Mouse (Mus musculus): ENCODE results near the gene Abca1. TPM values are rescaled to one million over a fixed set of nuclear protein-coding genes. Genes with fewer than 3 reads are reported as not detected.

Abca1 gene
- polyA plus RNA-seq, 1 experiment from 2014 or later: 2.5 TPM

GRCm38 (mm10) chr4:53102529-53102928, 57.2 kb downstream of the Abca1 start:
- Histone ChIP-seq H3K27me3 (ENCODE audit: control insufficient read depth, insufficient read depth, low read length) (no peaks in the 10 kb centered on the region), H3K36me3 (ENCODE audit: control insufficient read depth, insufficient read depth, low read length) (no peaks in the 10 kb centered on the region), H3K4me3 (ENCODE audit: low read depth, low read length) (no peak overlapping the region), H3K9me3 (replicated peaks; ENCODE audit: control insufficient read depth, low read length) (no peaks in the 10 kb centered on the region), H3K4me2 (no peak overlapping the region), H3K27ac (ENCODE audit: low read depth, low read length) (no peak overlapping the region), H3K9ac (ENCODE audit: low read depth, low read length) (no peak overlapping the region), H3K4me1 (ENCODE audit: control insufficient read depth, insufficient read depth, low read length) (peaks cover 2% of the 10 kb centered on the region; the same call in 1 of the 2 replicates)
- ATAC-seq (replicated peaks; ENCODE audit: insufficient number of reproducible peaks, low FRiP score, low TSS enrichment): no peak
- WGBS (ENCODE audit: insufficient replicate concordance): 42% methylated on average over 7 of the region's 7 CpGs

DNA sequence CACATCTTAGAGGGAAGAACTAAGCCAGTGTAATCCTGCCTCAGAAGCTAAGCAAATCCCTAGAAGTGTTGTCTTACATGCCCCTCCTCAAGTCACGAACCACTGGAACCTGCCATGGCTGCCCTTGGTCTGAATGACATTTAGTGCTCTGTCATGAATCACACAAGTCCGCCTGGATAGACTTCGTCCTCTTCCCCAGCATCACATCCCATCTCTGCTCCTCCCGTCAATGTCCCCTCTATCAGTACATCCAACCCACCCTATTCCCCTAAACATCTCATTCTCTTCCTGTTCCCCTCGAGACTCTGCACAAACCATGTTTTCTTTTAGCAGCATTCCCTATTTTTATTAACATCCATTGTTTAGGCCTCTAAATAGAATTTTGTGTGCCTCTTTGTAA, 58.4 kb downstream of the Abca1 start:
- H3K4me2 ChIP-seq: no peak overlapping the region
- H3K4me1 ChIP-seq (ENCODE audit: control insufficient read depth, insufficient read depth, low read length): peaks cover 2% of the 10 kb centered on the region; the same call in 1 of the 2 replicates
- H3K36me3 ChIP-seq (ENCODE audit: control insufficient read depth, insufficient read depth, low read length): no peaks in the 10 kb centered on the region
- H3K27me3 ChIP-seq (ENCODE audit: control insufficient read depth, insufficient read depth, low read length): no peaks in the 10 kb centered on the region
- no peak overlapping the region for H3K27ac ChIP-seq (ENCODE audit: low read depth, low read length)
- H3K9ac ChIP-seq (ENCODE audit: low read depth, low read length): no peak overlapping the region
- H3K9me3 ChIP-seq (replicated peaks; ENCODE audit: control insufficient read depth, low read length): no peaks in the 10 kb centered on the region
- WGBS (ENCODE audit: insufficient replicate concordance): 84% methylated on average over 5 of the region's 5 CpGs
- no peak for ATAC-seq (replicated peaks; ENCODE audit: insufficient number of reproducible peaks, low FRiP score, low TSS enrichment)
- no peak overlapping the region for H3K4me3 ChIP-seq (ENCODE audit: low read depth, low read length)

- no peaks in the 10 kb centered on the region for H3K27me3 ChIP-seq (ENCODE audit: control insufficient read depth, insufficient read depth, low read length)
- no peak overlapping the region for H3K4me2 ChIP-seq
- WGBS (ENCODE audit: insufficient replicate concordance): 87% methylated on average over 9 of the region's 9 CpGs
- H3K4me3 ChIP-seq (ENCODE audit: low read depth, low read length): no peak overlapping the region
- H3K27ac ChIP-seq (ENCODE audit: low read depth, low read length): no peak overlapping the region
- H3K9me3 ChIP-seq (replicated peaks; ENCODE audit: control insufficient read depth, low read length): no peaks in the 10 kb centered on the region
- H3K9ac ChIP-seq (ENCODE audit: low read depth, low read length): no peak overlapping the region
- H3K4me1 ChIP-seq (ENCODE audit: control insufficient read depth, insufficient read depth, low read length): peaks cover 2% of the 10 kb centered on the region; the same call in 1 of the 2 replicates
- no peaks in the 10 kb centered on the region for H3K36me3 ChIP-seq (ENCODE audit: control insufficient read depth, insufficient read depth, low read length)
- ATAC-seq (replicated peaks; ENCODE audit: insufficient number of reproducible peaks, low FRiP score, low TSS enrichment): no peak
These were observed 59.2 kb downstream of the Abca1 start for GRCm38 (mm10) chr4:53100492-53100891.

DNA sequence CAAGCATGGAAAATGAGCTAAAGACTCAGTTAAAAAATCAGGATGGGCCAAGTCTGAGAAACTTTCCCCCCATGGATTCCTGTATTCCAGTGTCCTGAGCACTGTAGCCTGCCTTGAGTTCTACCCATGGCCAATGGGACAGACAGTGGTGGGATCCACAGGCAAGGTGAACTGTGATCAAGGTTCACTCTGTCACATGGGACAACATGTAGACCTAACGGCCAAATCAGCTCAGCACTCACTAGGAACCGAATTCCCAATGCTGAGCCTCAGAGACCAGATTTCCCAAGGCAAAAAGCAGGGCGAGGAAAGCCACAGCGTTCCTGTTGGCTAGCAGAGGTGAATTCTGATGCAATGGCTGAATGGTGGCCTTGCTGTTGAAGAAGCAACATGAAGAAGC, 64.8 kb downstream of the Abca1 start:
- H3K27ac ChIP-seq (ENCODE audit: low read depth, low read length): no peak overlapping the region
- WGBS (ENCODE audit: insufficient replicate concordance): 83% methylated on average over 4 of the region's 4 CpGs
- H3K9me3 ChIP-seq (replicated peaks; ENCODE audit: control insufficient read depth, low read length): no peaks in the 10 kb centered on the region
- no peaks in the 10 kb centered on the region for H3K4me1 ChIP-seq (ENCODE audit: control insufficient read depth, insufficient read depth, low read length)
- H3K36me3 ChIP-seq (ENCODE audit: control insufficient read depth, insufficient read depth, low read length): no peaks in the 10 kb centered on the region
- H3K27me3 ChIP-seq (ENCODE audit: control insufficient read depth, insufficient read depth, low read length): no peaks in the 10 kb centered on the region
- no peak overlapping the region for H3K9ac ChIP-seq (ENCODE audit: low read depth, low read length)
- H3K4me2 ChIP-seq: no peak overlapping the region
- ATAC-seq (replicated peaks; ENCODE audit: insufficient number of reproducible peaks, low FRiP score, low TSS enrichment): no peak
- H3K4me3 ChIP-seq (ENCODE audit: low read depth, low read length): no peak overlapping the region

- H3K4me3 ChIP-seq (ENCODE audit: low read depth, low read length): no peak overlapping the region
- H3K4me1 ChIP-seq (ENCODE audit: control insufficient read depth, insufficient read depth, low read length): no peaks in the 10 kb centered on the region
- H3K9ac ChIP-seq (ENCODE audit: low read depth, low read length): no peak overlapping the region
- H3K27ac ChIP-seq (ENCODE audit: low read depth, low read length): no peak overlapping the region
- 65% methylated on average over 3 of the region's 3 CpGs for WGBS (ENCODE audit: insufficient replicate concordance)
- ATAC-seq (replicated peaks; ENCODE audit: insufficient number of reproducible peaks, low FRiP score, low TSS enrichment): no peak
- H3K9me3 ChIP-seq (replicated peaks; ENCODE audit: control insufficient read depth, low read length): no peaks in the 10 kb centered on the region
- H3K4me2 ChIP-seq: no peak overlapping the region
- no peaks in the 10 kb centered on the region for H3K27me3 ChIP-seq (ENCODE audit: control insufficient read depth, insufficient read depth, low read length)
- H3K36me3 ChIP-seq (ENCODE audit: control insufficient read depth, insufficient read depth, low read length): no peaks in the 10 kb centered on the region
These were observed 65.4 kb downstream of the Abca1 start for GRCm38 (mm10) chr4:53094331-53094730.

GRCm38 (mm10) chr4:53093615-53094014, 66.1 kb downstream of the Abca1 start:
- Histone ChIP-seq H3K4me2 (no peak overlapping the region), H3K4me3 (ENCODE audit: low read depth, low read length) (no peak overlapping the region), H3K27ac (ENCODE audit: low read depth, low read length) (no peak overlapping the region), H3K36me3 (ENCODE audit: control insufficient read depth, insufficient read depth, low read length) (no peaks in the 10 kb centered on the region), H3K9ac (ENCODE audit: low read depth, low read length) (no peak overlapping the region), H3K9me3 (replicated peaks; ENCODE audit: control insufficient read depth, low read length) (no peaks in the 10 kb centered on the region), H3K27me3 (ENCODE audit: control insufficient read depth, insufficient read depth, low read length) (no peaks in the 10 kb centered on the region), H3K4me1 (ENCODE audit: control insufficient read depth, insufficient read depth, low read length) (no peaks in the 10 kb centered on the region)
- WGBS (ENCODE audit: insufficient replicate concordance): 83% methylated on average over 4 of the region's 4 CpGs
- no peak for ATAC-seq (replicated peaks; ENCODE audit: insufficient number of reproducible peaks, low FRiP score, low TSS enrichment)

DNA sequence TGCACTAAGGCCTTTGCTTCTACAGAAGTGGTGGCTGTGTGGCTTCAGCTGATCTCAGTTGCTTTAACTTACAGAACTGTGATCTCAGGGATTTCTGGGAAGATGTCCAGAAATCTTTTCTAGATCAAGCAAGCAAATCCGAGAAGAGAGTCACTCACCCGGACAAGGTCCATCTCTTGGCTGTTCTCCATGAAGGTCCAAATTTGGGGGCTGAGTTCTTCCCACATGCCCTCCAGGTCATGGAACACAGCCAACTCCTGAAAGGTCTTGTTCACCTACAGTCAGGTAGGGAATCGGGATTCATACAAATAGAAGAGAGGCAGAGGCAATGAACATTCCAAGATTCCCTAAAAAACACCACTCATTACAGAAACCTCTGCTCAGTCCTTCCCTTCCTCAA, 70.1 kb downstream of the Abca1 start:
- H3K9ac ChIP-seq (ENCODE audit: low read depth, low read length): no peak overlapping the region
- ATAC-seq (replicated peaks; ENCODE audit: insufficient number of reproducible peaks, low FRiP score, low TSS enrichment): no peak
- no peak overlapping the region for H3K4me2 ChIP-seq
- no peaks in the 10 kb centered on the region for H3K9me3 ChIP-seq (replicated peaks; ENCODE audit: control insufficient read depth, low read length)
- no peaks in the 10 kb centered on the region for H3K27me3 ChIP-seq (ENCODE audit: control insufficient read depth, insufficient read depth, low read length)
- H3K4me1 ChIP-seq (ENCODE audit: control insufficient read depth, insufficient read depth, low read length): no peaks in the 10 kb centered on the region
- 91% methylated on average over 3 of the region's 3 CpGs for WGBS (ENCODE audit: insufficient replicate concordance)
- no peaks in the 10 kb centered on the region for H3K36me3 ChIP-seq (ENCODE audit: control insufficient read depth, insufficient read depth, low read length)
- no peak overlapping the region for H3K27ac ChIP-seq (ENCODE audit: low read depth, low read length)
- no peak overlapping the region for H3K4me3 ChIP-seq (ENCODE audit: low read depth, low read length)

GRCm38 (mm10) chr4:53088999-53089398, 70.7 kb downstream of the Abca1 start:
- no peak overlapping the region for H3K9ac ChIP-seq (ENCODE audit: low read depth, low read length)
- 41% methylated on average over 4 of the region's 4 CpGs for WGBS (ENCODE audit: insufficient replicate concordance)
- no peaks in the 10 kb centered on the region for H3K9me3 ChIP-seq (replicated peaks; ENCODE audit: control insufficient read depth, low read length)
- no peak for ATAC-seq (replicated peaks; ENCODE audit: insufficient number of reproducible peaks, low FRiP score, low TSS enrichment)
- H3K36me3 ChIP-seq (ENCODE audit: control insufficient read depth, insufficient read depth, low read length): no peaks in the 10 kb centered on the region
- no peaks in the 10 kb centered on the region for H3K27me3 ChIP-seq (ENCODE audit: control insufficient read depth, insufficient read depth, low read length)
- no peaks in the 10 kb centered on the region for H3K4me1 ChIP-seq (ENCODE audit: control insufficient read depth, insufficient read depth, low read length)
- H3K4me3 ChIP-seq (ENCODE audit: low read depth, low read length): no peak overlapping the region
- no peak overlapping the region for H3K27ac ChIP-seq (ENCODE audit: low read depth, low read length)
- H3K4me2 ChIP-seq: no peak overlapping the region

DNA sequence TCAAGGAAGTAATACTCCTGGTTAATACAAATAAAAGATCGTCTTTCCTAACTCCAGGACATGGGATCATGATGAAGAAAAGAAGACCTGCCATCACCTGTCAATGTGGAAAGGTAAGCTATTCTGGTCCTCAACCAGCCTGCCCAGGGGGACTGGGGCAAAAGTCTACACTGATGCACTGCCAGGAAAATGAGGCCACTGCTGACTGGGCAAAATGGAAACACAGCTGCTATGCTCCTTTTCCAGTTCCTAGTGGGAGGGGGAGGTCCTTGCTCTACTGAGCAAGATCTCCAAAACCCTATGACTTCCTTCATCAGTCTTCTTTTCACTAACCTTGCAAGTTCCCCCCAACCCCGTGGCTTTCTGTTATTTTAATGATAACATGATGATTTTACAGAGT, 73.1 kb downstream of the Abca1 start:
- 69% methylated on average over 2 of the region's 2 CpGs for WGBS (ENCODE audit: insufficient replicate concordance)
- Histone ChIP-seq H3K27ac (ENCODE audit: low read depth, low read length) (no peak overlapping the region), H3K9ac (ENCODE audit: low read depth, low read length) (no peak overlapping the region), H3K4me2 (no peak overlapping the region), H3K27me3 (ENCODE audit: control insufficient read depth, insufficient read depth, low read length) (no peaks in the 10 kb centered on the region), H3K36me3 (ENCODE audit: control insufficient read depth, insufficient read depth, low read length) (no peaks in the 10 kb centered on the region), H3K4me1 (ENCODE audit: control insufficient read depth, insufficient read depth, low read length) (no peaks in the 10 kb centered on the region), H3K4me3 (ENCODE audit: low read depth, low read length) (no peak overlapping the region), H3K9me3 (replicated peaks; ENCODE audit: control insufficient read depth, low read length) (no peaks in the 10 kb centered on the region)
- ATAC-seq (replicated peaks; ENCODE audit: insufficient number of reproducible peaks, low FRiP score, low TSS enrichment): no peak
